Mouse (Mus musculus): Measurements from ENCODE around the gene Apbb2. TPM values are rescaled to one million over a fixed set of nuclear protein-coding genes. Genes with fewer than 3 reads are reported as not detected.

The Apbb2 gene
- polyA plus RNA-seq, 1 experiment from 2014 or later, result 63.9 TPM

DNA sequence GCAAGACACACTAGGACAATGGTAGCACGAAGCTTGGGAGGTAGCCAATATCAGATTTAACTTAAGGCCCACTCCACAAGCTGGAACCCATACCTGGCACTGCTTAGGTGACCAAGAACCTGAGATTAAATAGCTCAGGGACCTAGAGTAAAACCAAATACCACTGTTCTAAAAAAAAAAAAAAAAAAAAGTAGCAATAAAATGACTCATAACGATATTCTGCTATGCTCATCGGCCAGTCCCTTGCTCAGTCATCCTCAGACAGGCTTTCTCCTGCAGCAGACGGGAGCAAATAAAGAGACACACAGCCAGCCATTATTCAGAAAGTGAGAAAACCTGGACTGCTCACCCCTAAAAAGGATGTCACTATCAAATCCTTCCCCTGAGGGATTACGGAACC is 47.9 kb downstream of the Apbb2 start:
- H3K4me1 ChIP-seq, result peaks cover 18% of the 10 kb centered on the region
- H3K4me2 ChIP-seq (replicated peaks), result no peak overlapping the region
- H3K27ac ChIP-seq, result no peak overlapping the region
- no peaks in the 10 kb centered on the region for H3K36me3 ChIP-seq
- H3K9me3 ChIP-seq, result no peaks in the 10 kb centered on the region
- H3K4me3 ChIP-seq, result no peak overlapping the region
- no peak overlapping the region for H3K9ac ChIP-seq
- WGBS, result 88% methylated on average over 5 of the region's 5 CpGs
- H3K27me3 ChIP-seq, result no peaks in the 10 kb centered on the region
- no peak for ATAC-seq (ENCODE audit: low FRiP score, low read depth)

GRCm38 (mm10) chr5:66569141-66569801 is 49.3 kb downstream of the Apbb2 start:
- no peaks in the 10 kb centered on the region for H3K9me3 ChIP-seq
- peaks cover 18% of the 10 kb centered on the region for H3K4me1 ChIP-seq
- ATAC-seq (ENCODE audit: low FRiP score, low read depth), result no peak
- H3K27ac ChIP-seq, result no peak overlapping the region
- H3K36me3 ChIP-seq, result no peaks in the 10 kb centered on the region
- no peak overlapping the region for H3K4me3 ChIP-seq
- H3K9ac ChIP-seq, result no peak overlapping the region
- H3K4me2 ChIP-seq (replicated peaks), result no peak overlapping the region
- WGBS, result 49% methylated on average over 9 of the region's 9 CpGs
- H3K27me3 ChIP-seq, result no peaks in the 10 kb centered on the region

DNA sequence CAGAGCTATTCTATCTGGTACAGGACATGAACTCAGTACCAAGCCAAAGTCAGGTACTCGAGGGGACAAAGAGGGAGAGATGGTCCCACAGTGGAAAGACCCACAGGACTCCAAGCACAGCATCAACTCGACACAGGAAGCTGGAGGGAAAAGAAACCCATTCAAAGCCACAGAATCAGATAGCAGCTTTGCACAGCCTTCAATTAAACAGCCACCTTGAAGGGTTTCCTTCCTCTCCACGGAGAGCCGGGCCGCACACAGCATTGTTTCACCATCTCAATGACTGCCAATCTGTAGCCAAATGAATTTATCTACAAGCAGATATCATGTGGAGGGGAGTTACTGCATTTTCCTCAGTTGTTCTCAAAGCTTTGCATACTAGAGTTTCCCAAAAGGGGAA is 50.6 kb downstream of the Apbb2 start:
- Histone ChIP-seq H3K27ac (no peak overlapping the region), H3K4me2 (replicated peaks) (no peak overlapping the region), H3K9me3 (no peaks in the 10 kb centered on the region), H3K36me3 (no peaks in the 10 kb centered on the region), H3K4me1 (peaks cover 18% of the 10 kb centered on the region), H3K4me3 (no peak overlapping the region), H3K9ac (no peak overlapping the region), H3K27me3 (no peaks in the 10 kb centered on the region)
- 80% methylated on average over 5 of the region's 5 CpGs for WGBS
- no peak for ATAC-seq (ENCODE audit: low FRiP score, low read depth)

GRCm38 (mm10) chr5:66567424-66567823 is 51.2 kb downstream of the Apbb2 start:
- H3K4me2 ChIP-seq (replicated peaks), result no peak overlapping the region
- no peak overlapping the region for H3K4me3 ChIP-seq
- H3K36me3 ChIP-seq, result no peaks in the 10 kb centered on the region
- H3K27me3 ChIP-seq, result no peaks in the 10 kb centered on the region
- H3K9me3 ChIP-seq, result no peaks in the 10 kb centered on the region
- ATAC-seq (ENCODE audit: low FRiP score, low read depth), result no peak
- WGBS, result 93% methylated on average over 6 of the region's 6 CpGs
- peaks cover 16% of the 10 kb centered on the region for H3K4me1 ChIP-seq
- H3K27ac ChIP-seq, result no peak overlapping the region
- no peak overlapping the region for H3K9ac ChIP-seq

GRCm38 (mm10) chr5:66559591-66560175 is 58.9 kb downstream of the Apbb2 start:
- ATAC-seq (ENCODE audit: low FRiP score, low read depth), result peak; percentile 51; the same call in 1 of the 2 replicates
- no peak overlapping the region; the same call in 1 of the 2 replicates for H3K9ac ChIP-seq
- 48% methylated on average over 8 of the region's 8 CpGs for WGBS

DNA sequence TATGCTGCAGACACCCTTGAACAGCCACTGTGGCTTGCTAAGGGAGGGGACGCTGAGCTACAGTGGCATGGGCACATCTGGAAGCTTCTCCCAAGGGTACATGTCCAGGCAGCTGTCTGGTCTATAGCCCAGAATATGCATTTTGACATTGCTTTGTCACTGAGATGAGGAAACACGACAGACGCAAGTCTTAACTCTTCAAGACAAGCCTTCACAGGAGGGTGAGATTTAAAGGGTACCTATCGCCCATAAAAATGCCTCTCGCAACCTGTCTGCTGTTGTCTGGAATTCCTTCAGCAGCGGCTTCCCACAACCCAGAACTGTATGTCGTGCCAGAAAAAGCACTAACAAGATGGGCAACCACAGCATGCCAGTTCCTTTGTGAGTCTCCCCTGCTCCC is 60.5 kb downstream of the Apbb2 start:
- no peaks in the 10 kb centered on the region; the same call in 1 of the 2 replicates for H3K9me3 ChIP-seq
- H3K4me3 ChIP-seq, result no peak overlapping the region
- no peak overlapping the region for H3K9ac ChIP-seq
- H3K4me2 ChIP-seq (replicated peaks), result no peak overlapping the region
- WGBS, result 70% methylated on average over 7 of the region's 7 CpGs
- no peaks in the 10 kb centered on the region for H3K36me3 ChIP-seq
- no peak overlapping the region for H3K27ac ChIP-seq
- H3K4me1 ChIP-seq, result peaks cover 54% of the 10 kb centered on the region
- no peak for ATAC-seq (ENCODE audit: low FRiP score, low read depth)
- no peaks in the 10 kb centered on the region for H3K27me3 ChIP-seq

More at GRCm38 (mm10) chr5:66559591-66560175, 58.9 kb downstream of the Apbb2 start:
- H3K9me3 ChIP-seq, result no peaks in the 10 kb centered on the region; the same call in 1 of the 2 replicates
- H3K27ac ChIP-seq, result 0 out of 2 replicates have a peak overlapping the region, but pooled peaks have one; percentile 33
- H3K27me3 ChIP-seq, result no peaks in the 10 kb centered on the region
- peaks cover 43% of the 10 kb centered on the region for H3K4me1 ChIP-seq
- H3K4me3 ChIP-seq, result no peak overlapping the region
- no peaks in the 10 kb centered on the region for H3K36me3 ChIP-seq
- no peak overlapping the region for H3K4me2 ChIP-seq (replicated peaks)

GRCm38 (mm10) chr5:66553933-66554332 is 64.7 kb downstream of the Apbb2 start:
- H3K4me3 ChIP-seq, result no peak overlapping the region
- H3K4me1 ChIP-seq, result peaks cover 39% of the 10 kb centered on the region
- no peak for ATAC-seq (ENCODE audit: low FRiP score, low read depth)
- no peaks in the 10 kb centered on the region; the same call in 1 of the 2 replicates for H3K27me3 ChIP-seq
- no peak overlapping the region for H3K9ac ChIP-seq
- H3K36me3 ChIP-seq, result 0 out of 2 replicates have a peak, but pooled peaks cover under 1% of the 10 kb centered on the region
- no peaks in the 10 kb centered on the region; the same call in 1 of the 2 replicates for H3K9me3 ChIP-seq
- no peak overlapping the region for H3K4me2 ChIP-seq (replicated peaks)
- H3K27ac ChIP-seq, result no peak overlapping the region

DNA sequence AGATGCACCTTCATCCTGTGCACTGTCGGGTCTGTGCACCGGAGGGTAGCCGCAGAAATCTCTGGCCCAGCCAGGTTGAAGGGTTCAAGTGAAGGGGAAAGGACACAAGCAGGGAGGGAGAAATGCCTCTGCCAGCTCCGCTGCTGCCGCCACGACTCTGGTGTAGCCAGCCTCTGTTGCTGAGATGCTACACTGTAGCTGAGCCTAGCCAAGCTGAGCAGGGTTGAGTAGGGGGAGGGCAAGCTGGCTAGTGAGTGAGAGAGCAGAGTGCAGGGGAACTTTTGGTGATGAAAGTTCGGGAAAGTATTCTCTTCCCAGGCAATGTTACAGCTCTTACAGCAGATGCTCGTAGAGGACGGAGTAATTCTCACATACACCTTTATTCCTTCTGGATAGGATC is 66.3 kb downstream of the Apbb2 start:
- H3K27ac ChIP-seq, result no peak overlapping the region
- no peaks in the 10 kb centered on the region; the same call in 1 of the 2 replicates for H3K27me3 ChIP-seq
- H3K9ac ChIP-seq, result no peak overlapping the region
- H3K4me2 ChIP-seq (replicated peaks), result no peak overlapping the region
- 0 out of 2 replicates have a peak, but pooled peaks cover 4% of the 10 kb centered on the region for H3K9me3 ChIP-seq
- 65% methylated on average over 9 of the region's 9 CpGs for WGBS
- no peak overlapping the region for H3K4me3 ChIP-seq
- H3K36me3 ChIP-seq, result 0 out of 2 replicates have a peak, but pooled peaks cover 6% of the 10 kb centered on the region
- peaks cover 32% of the 10 kb centered on the region for H3K4me1 ChIP-seq
- no peak for ATAC-seq (ENCODE audit: low FRiP score, low read depth)

GRCm38 (mm10) chr5:66550292-66550691 is 68.3 kb downstream of the Apbb2 start:
- H3K36me3 ChIP-seq, result 0 out of 2 replicates have a peak, but pooled peaks cover 6% of the 10 kb centered on the region
- no peak overlapping the region for H3K4me2 ChIP-seq (replicated peaks)
- peaks cover 40% of the 10 kb centered on the region for H3K4me1 ChIP-seq
- WGBS, result 90% methylated on average over 5 of the region's 5 CpGs
- H3K9ac ChIP-seq, result no peak overlapping the region
- 0 out of 2 replicates have a peak, but pooled peaks cover 4% of the 10 kb centered on the region for H3K9me3 ChIP-seq
- ATAC-seq (ENCODE audit: low FRiP score, low read depth), result no peak
- no peak overlapping the region for H3K27ac ChIP-seq
- no peak overlapping the region for H3K4me3 ChIP-seq
- no peaks in the 10 kb centered on the region; the same call in 1 of the 2 replicates for H3K27me3 ChIP-seq

- no peak overlapping the region for H3K9ac ChIP-seq
- WGBS, result 64% methylated on average over 1 of the region's 1 CpGs
- no peak overlapping the region for H3K4me3 ChIP-seq
- no peak overlapping the region for H3K27ac ChIP-seq
- no peak overlapping the region for H3K4me2 ChIP-seq (replicated peaks)
- 0 out of 2 replicates have a peak, but pooled peaks cover 6% of the 10 kb centered on the region for H3K36me3 ChIP-seq
- H3K9me3 ChIP-seq, result 0 out of 2 replicates have a peak, but pooled peaks cover 4% of the 10 kb centered on the region
- no peaks in the 10 kb centered on the region; the same call in 1 of the 2 replicates for H3K27me3 ChIP-seq
- no peak for ATAC-seq (ENCODE audit: low FRiP score, low read depth)
- H3K4me1 ChIP-seq, result peaks cover 42% of the 10 kb centered on the region
Observed at GRCm38 (mm10) chr5:66549691-66550090, 68.9 kb downstream of the Apbb2 start.

GRCm38 (mm10) chr5:66546969-66547511 is 71.5 kb downstream of the Apbb2 start:
- Histone ChIP-seq H3K27ac (no peak overlapping the region), H3K9me3 (0 out of 2 replicates have a peak, but pooled peaks cover 4% of the 10 kb centered on the region), H3K4me1 (peaks cover 43% of the 10 kb centered on the region), H3K4me2 (replicated peaks) (no peak overlapping the region), H3K36me3 (0 out of 2 replicates have a peak, but pooled peaks cover 6% of the 10 kb centered on the region), H3K4me3 (no peak overlapping the region), H3K27me3 (no peaks in the 10 kb centered on the region; the same call in 1 of the 2 replicates), H3K9ac (no peak overlapping the region)
- WGBS, result 75% methylated on average over 12 of the region's 12 CpGs
- no peak for ATAC-seq (ENCODE audit: low FRiP score, low read depth)

- no peak overlapping the region for H3K4me3 ChIP-seq
- ATAC-seq (ENCODE audit: low FRiP score, low read depth), result 0 out of 2 replicates have a peak, but pooled peaks have one; percentile 20
- H3K27me3 ChIP-seq, result no peaks in the 10 kb centered on the region
- no peak overlapping the region for H3K4me2 ChIP-seq (replicated peaks)
- no peak overlapping the region for H3K9ac ChIP-seq
- 65% methylated on average over 10 of the region's 10 CpGs for WGBS
- 0 out of 2 replicates have a peak, but pooled peaks cover 6% of the 10 kb centered on the region for H3K36me3 ChIP-seq
- H3K27ac ChIP-seq, result peak overlapping the region; percentile 53; the same call in 1 of the 2 replicates
- H3K9me3 ChIP-seq, result 0 out of 2 replicates have a peak, but pooled peaks cover 4% of the 10 kb centered on the region
- H3K4me1 ChIP-seq, result peaks cover 43% of the 10 kb centered on the region
Observed at GRCm38 (mm10) chr5:66545573-66546141, 72.9 kb downstream of the Apbb2 start.

Measured in limb, embryonic 13.5 days (tissue).